Mouse (Mus musculus) bone marrow macrophage, adult 2 months (primary cell): ENCODE data around the gene Hnrnpll.

Experiments used
- CTCF ChIP-seq: IDR thresholded peaks from 2 replicates; pipeline ENCODE4 v1.5.1; 2012; ENCODE audit warnings: low read depth, mild to moderate bottlenecking, low read length, moderate library complexity
- POLR2A ChIP-seq: IDR thresholded peaks from 2 replicates; pipeline ENCODE4 v1.6.1; 2012; ENCODE audit warnings: mild to moderate bottlenecking, low read depth, low read length, borderline replicate concordance

- TF ChIP-seq CTCF (no peak), POLR2A (no peak)
Observed at GRCm38 (mm10) chr17:80009926-80010325, 52.2 kb downstream of the Hnrnpll start.
